Mouse (Mus musculus): ENCODE results near the gene Bud23. TPM values are rescaled to one million over a fixed set of nuclear protein-coding genes. Genes with fewer than 3 reads are reported as not detected.

Bud23 gene
- polyA plus RNA-seq, 1 experiment from 2014 or later: 77.0 TPM

Other genes starting within 250 kb of the Bud23 start
- not detected in 2 replicates for gene Tmem270, start 158.2 kb downstream of the Bud23 start, polyA plus RNA-seq (2015; fragmentation: Nextera tagmentation; extraction: Ambion mirVana)
- not detected in 2 replicates for gene Cldn13, start 149.4 kb downstream of the Bud23 start, polyA plus RNA-seq (2015; fragmentation: Nextera tagmentation; extraction: Ambion mirVana)
- 5.2 and 7.0 TPM in 2 replicates for gene Mettl27, start 132.6 kb downstream of the Bud23 start, polyA plus RNA-seq (2015; fragmentation: Nextera tagmentation; extraction: Ambion mirVana)
- not detected in 2 replicates for gene Cldn4, start 118.0 kb downstream of the Bud23 start, polyA plus RNA-seq (2015; fragmentation: Nextera tagmentation; extraction: Ambion mirVana)
- 4.2 and 4.6 TPM in 2 replicates for gene Cldn3, start 78.7 kb downstream of the Bud23 start, polyA plus RNA-seq (2015; fragmentation: Nextera tagmentation; extraction: Ambion mirVana)
- gene Abhd11, start 55.8 kb downstream of the Bud23 start, polyA plus RNA-seq (2015; fragmentation: Nextera tagmentation; extraction: Ambion mirVana): 73.3 and 82.1 TPM in 2 replicates
- gene Stx1a, start 41.5 kb downstream of the Bud23 start, polyA plus RNA-seq (2015; fragmentation: Nextera tagmentation; extraction: Ambion mirVana): 147 and 162 TPM in 2 replicates
- 44.0 and 45.3 TPM in 2 replicates for gene Dnajc30, start 757 bp downstream of the Bud23 start, polyA plus RNA-seq (2015; fragmentation: Nextera tagmentation; extraction: Ambion mirVana)
- 29.4 and 29.8 TPM in 2 replicates for gene Vps37d, start 13.3 kb upstream of the Bud23 start, polyA plus RNA-seq (2015; fragmentation: Nextera tagmentation; extraction: Ambion mirVana)
- 0.66 and 0.84 TPM in 2 replicates for gene Mlxipl, start 24.9 kb upstream of the Bud23 start, polyA plus RNA-seq (2015; fragmentation: Nextera tagmentation; extraction: Ambion mirVana)
- 15.0 and 17.2 TPM in 2 replicates for gene Tbl2, start 84.7 kb upstream of the Bud23 start, polyA plus RNA-seq (2015; fragmentation: Nextera tagmentation; extraction: Ambion mirVana)
- 35.9 and 37.9 TPM in 2 replicates for gene Bcl7b, start 103.3 kb upstream of the Bud23 start, polyA plus RNA-seq (2015; fragmentation: Nextera tagmentation; extraction: Ambion mirVana)
- gene Baz1b, start 122.3 kb upstream of the Bud23 start, polyA plus RNA-seq (2015; fragmentation: Nextera tagmentation; extraction: Ambion mirVana): 20.5 and 21.6 TPM in 2 replicates
- 19.7 and 21.3 TPM in 2 replicates for gene Fzd9, start 186.3 kb upstream of the Bud23 start, polyA plus RNA-seq (2015; fragmentation: Nextera tagmentation; extraction: Ambion mirVana)

Data from hindbrain, embryonic 16.5 days (tissue).